Mouse (Mus musculus): ENCODE data around the gene Slc39a2. TPM values are rescaled to one million over a fixed set of nuclear protein-coding genes. Genes with fewer than 3 reads are reported as not detected.

Slc39a2 gene
- polyA plus RNA-seq, 1 experiment from 2014 or later: 0.07 TPM

GRCm38 (mm10) chr14:51877517-51877916, 15.2 kb upstream of the Slc39a2 start:
- H3K36me3 ChIP-seq (ENCODE audit: control insufficient read depth, insufficient read depth, low read length): no peaks in the 10 kb centered on the region
- H3K4me3 ChIP-seq (ENCODE audit: low read depth, low read length): no peak overlapping the region
- WGBS: 78% methylated on average over 3 of the region's 3 CpGs
- no peaks in the 10 kb centered on the region for H3K27me3 ChIP-seq (replicated peaks; ENCODE audit: control insufficient read depth, insufficient read depth, low read length)
- H3K4me2 ChIP-seq: no peak overlapping the region
- no peak overlapping the region for H3K27ac ChIP-seq (ENCODE audit: low read depth, low read length)
- H3K9ac ChIP-seq (ENCODE audit: low read depth, low read length): no peak overlapping the region
- no peaks in the 10 kb centered on the region for H3K9me3 ChIP-seq (ENCODE audit: control insufficient read depth, low read length)
- no peaks in the 10 kb centered on the region for H3K4me1 ChIP-seq (replicated peaks; ENCODE audit: control insufficient read depth, insufficient read depth, low read length)
- no peak for ATAC-seq (replicated peaks; ENCODE audit: low FRiP score)
- DNase-seq (ENCODE audit: low spot score): no peak

- Histone ChIP-seq H3K27me3 (replicated peaks; ENCODE audit: control insufficient read depth, insufficient read depth, low read length) (no peaks in the 10 kb centered on the region), H3K4me2 (peak overlapping the region; percentile 87), H3K27ac (ENCODE audit: low read depth, low read length) (no peak overlapping the region), H3K9ac (ENCODE audit: low read depth, low read length) (no peak overlapping the region), H3K9me3 (ENCODE audit: control insufficient read depth, low read length) (no peaks in the 10 kb centered on the region), H3K4me3 (ENCODE audit: low read depth, low read length) (peak overlapping the region; percentile 74), H3K4me1 (replicated peaks; ENCODE audit: control insufficient read depth, insufficient read depth, low read length) (peaks cover 7% of the 10 kb centered on the region; the same call in 1 of the 2 replicates), H3K36me3 (ENCODE audit: control insufficient read depth, insufficient read depth, low read length) (peaks cover 6% of the 10 kb centered on the region; the same call in 1 of the 2 replicates)
- DNase-seq (ENCODE audit: low spot score) (peak; percentile 47), ATAC-seq (replicated peaks; ENCODE audit: low FRiP score) (peak; percentile 50)
- 1% methylated on average over 4 of the region's 4 CpGs for WGBS
These were observed 9.1 kb upstream of the Slc39a2 start for GRCm38 (mm10) chr14:51883527-51884030.

GRCm38 (mm10) chr14:51884031-51884544, 8.6 kb upstream of the Slc39a2 start:
- Histone ChIP-seq H3K9me3 (ENCODE audit: control insufficient read depth, low read length) (no peaks in the 10 kb centered on the region), H3K4me1 (replicated peaks; ENCODE audit: control insufficient read depth, insufficient read depth, low read length) (peaks cover 7% of the 10 kb centered on the region; the same call in 1 of the 2 replicates), H3K27ac (ENCODE audit: low read depth, low read length) (peak overlapping the region; percentile 13; the same call in 1 of the 2 replicates), H3K36me3 (ENCODE audit: control insufficient read depth, insufficient read depth, low read length) (peaks cover 7% of the 10 kb centered on the region; the same call in 1 of the 2 replicates), H3K9ac (ENCODE audit: low read depth, low read length) (peak overlapping the region; percentile 74), H3K4me2 (peak overlapping the region; percentile 87), H3K4me3 (ENCODE audit: low read depth, low read length) (peak overlapping the region; percentile 74), H3K27me3 (replicated peaks; ENCODE audit: control insufficient read depth, insufficient read depth, low read length) (no peaks in the 10 kb centered on the region)
- ATAC-seq (replicated peaks; ENCODE audit: low FRiP score) (peak; percentile 18), DNase-seq (ENCODE audit: low spot score) (no peak)
- WGBS: 1% methylated on average over 14 of the region's 14 CpGs

GRCm38 (mm10) chr14:51884598-51885331, 7.9 kb upstream of the Slc39a2 start, which contains the start of gene Mettl17:
Mettl17 (plus strand) TSS chr14:51884842.
- ATAC-seq (replicated peaks; ENCODE audit: low FRiP score) (peak; percentile 96), DNase-seq (ENCODE audit: low spot score) (peak; percentile 89)
- Histone ChIP-seq H3K27me3 (replicated peaks; ENCODE audit: control insufficient read depth, insufficient read depth, low read length) (no peaks in the 10 kb centered on the region), H3K27ac (ENCODE audit: low read depth, low read length) (peak within 1 kb of the TSS; percentile 59; the same call in 1 of the 2 replicates), H3K4me2 (peak within 1 kb of the TSS; percentile 87), H3K9ac (ENCODE audit: low read depth, low read length) (peak within 1 kb of the TSS; percentile 74), H3K4me1 (replicated peaks; ENCODE audit: control insufficient read depth, insufficient read depth, low read length) (peaks cover 7% of the 10 kb centered on the region; the same call in 1 of the 2 replicates), H3K4me3 (ENCODE audit: low read depth, low read length) (peak within 1 kb of the TSS; percentile 74), H3K9me3 (ENCODE audit: control insufficient read depth, low read length) (no peaks in the 10 kb centered on the region), H3K36me3 (ENCODE audit: control insufficient read depth, insufficient read depth, low read length) (peaks cover 7% of the 10 kb centered on the region; the same call in 1 of the 2 replicates)
- under 1% methylated on average over 43 of the region's 43 CpGs for WGBS

GRCm38 (mm10) chr14:51886051-51886450, 6.6 kb upstream of the Slc39a2 start:
- 77% methylated on average over 6 of the region's 6 CpGs for WGBS
- H3K36me3 ChIP-seq (ENCODE audit: control insufficient read depth, insufficient read depth, low read length): peaks cover 15% of the 10 kb centered on the region
- ATAC-seq (replicated peaks; ENCODE audit: low FRiP score) (no peak), DNase-seq (ENCODE audit: low spot score) (no peak)
- H3K4me1 ChIP-seq (replicated peaks; ENCODE audit: control insufficient read depth, insufficient read depth, low read length): peaks cover 7% of the 10 kb centered on the region; the same call in 1 of the 2 replicates
- H3K27ac ChIP-seq (ENCODE audit: low read depth, low read length): no peak overlapping the region
- no peaks in the 10 kb centered on the region for H3K27me3 ChIP-seq (replicated peaks; ENCODE audit: control insufficient read depth, insufficient read depth, low read length)
- peak overlapping the region; percentile 74; the same call in 1 of the 2 replicates for H3K4me3 ChIP-seq (ENCODE audit: low read depth, low read length)
- no peaks in the 10 kb centered on the region for H3K9me3 ChIP-seq (ENCODE audit: control insufficient read depth, low read length)
- H3K4me2 ChIP-seq: peak overlapping the region; percentile 87
- H3K9ac ChIP-seq (ENCODE audit: low read depth, low read length): no peak overlapping the region

- WGBS: 91% methylated on average over 6 of the region's 6 CpGs
- no peak for DNase-seq (ENCODE audit: low spot score)
- H3K36me3 ChIP-seq (ENCODE audit: control insufficient read depth, insufficient read depth, low read length): peaks cover 24% of the 10 kb centered on the region
- ATAC-seq (replicated peaks; ENCODE audit: low FRiP score): no peak
- H3K27me3 ChIP-seq (replicated peaks; ENCODE audit: control insufficient read depth, insufficient read depth, low read length): no peaks in the 10 kb centered on the region
- H3K4me2 ChIP-seq: no peak overlapping the region
- peaks cover 16% of the 10 kb centered on the region for H3K4me1 ChIP-seq (replicated peaks; ENCODE audit: control insufficient read depth, insufficient read depth, low read length)
- no peak overlapping the region for H3K9ac ChIP-seq (ENCODE audit: low read depth, low read length)
- no peak overlapping the region for H3K4me3 ChIP-seq (ENCODE audit: low read depth, low read length)
- no peaks in the 10 kb centered on the region for H3K9me3 ChIP-seq (ENCODE audit: control insufficient read depth, low read length)
- no peak overlapping the region for H3K27ac ChIP-seq (ENCODE audit: low read depth, low read length)
These were observed 2.9 kb upstream of the Slc39a2 start for GRCm38 (mm10) chr14:51889833-51890232.

GRCm38 (mm10) chr14:51893094-51893794, 555 bp downstream of the Slc39a2 start:
- Histone ChIP-seq H3K9me3 (ENCODE audit: control insufficient read depth, low read length) (no peaks in the 10 kb centered on the region), H3K9ac (ENCODE audit: low read depth, low read length) (no peak overlapping the region), H3K4me3 (ENCODE audit: low read depth, low read length) (no peak overlapping the region), H3K4me1 (replicated peaks; ENCODE audit: control insufficient read depth, insufficient read depth, low read length) (peaks cover 10% of the 10 kb centered on the region), H3K27me3 (replicated peaks; ENCODE audit: control insufficient read depth, insufficient read depth, low read length) (no peaks in the 10 kb centered on the region), H3K36me3 (ENCODE audit: control insufficient read depth, insufficient read depth, low read length) (peaks cover 20% of the 10 kb centered on the region), H3K4me2 (no peak overlapping the region), H3K27ac (ENCODE audit: low read depth, low read length) (no peak overlapping the region)
- 32% methylated on average over 10 of the region's 10 CpGs for WGBS
- peak; percentile 47 for ATAC-seq (replicated peaks; ENCODE audit: low FRiP score)
- no peak for DNase-seq (ENCODE audit: low spot score)

GRCm38 (mm10) chr14:51893809-51894208, 1.1 kb downstream of the Slc39a2 start:
- Histone ChIP-seq H3K4me3 (ENCODE audit: low read depth, low read length) (no peak overlapping the region), H3K4me1 (replicated peaks; ENCODE audit: control insufficient read depth, insufficient read depth, low read length) (peaks cover 10% of the 10 kb centered on the region), H3K9ac (ENCODE audit: low read depth, low read length) (peak overlapping the region; percentile 23; the same call in 1 of the 2 replicates), H3K27me3 (replicated peaks; ENCODE audit: control insufficient read depth, insufficient read depth, low read length) (no peaks in the 10 kb centered on the region), H3K4me2 (peak overlapping the region; percentile 19), H3K36me3 (ENCODE audit: control insufficient read depth, insufficient read depth, low read length) (peaks cover 17% of the 10 kb centered on the region), H3K27ac (ENCODE audit: low read depth, low read length) (no peak overlapping the region), H3K9me3 (ENCODE audit: control insufficient read depth, low read length) (no peaks in the 10 kb centered on the region)
- 51% methylated on average over 3 of the region's 3 CpGs for WGBS
- no peak for DNase-seq (ENCODE audit: low spot score)
- ATAC-seq (replicated peaks; ENCODE audit: low FRiP score): peak; percentile 64; the same call in 1 of the 2 replicates

Measured in liver, embryonic 11.5 days (tissue).